Mouse (Mus musculus) right cerebral cortex, adult 2 months (tissue): ENCODE measurements around the gene Gm28048.

Experiments used
- DNase-seq, 2 experiments: peaks; one replicate each; pipeline ENCODE4 v3.0.0; 2021 to 2022; ENCODE audit warnings: low spot score in 2 of 2

The Gm28048 gene

GRCm38 (mm10) chr11:22952668-22953067, 29.2 kb downstream of the Gm28048 start:
- no peak for DNase-seq

GRCm38 (mm10) chr11:22950131-22950530, 31.8 kb downstream of the Gm28048 start:
- no peak for DNase-seq

- DNase-seq, result no peak
Measured at GRCm38 (mm10) chr11:22949101-22949500, 32.8 kb downstream of the Gm28048 start.

DNA sequence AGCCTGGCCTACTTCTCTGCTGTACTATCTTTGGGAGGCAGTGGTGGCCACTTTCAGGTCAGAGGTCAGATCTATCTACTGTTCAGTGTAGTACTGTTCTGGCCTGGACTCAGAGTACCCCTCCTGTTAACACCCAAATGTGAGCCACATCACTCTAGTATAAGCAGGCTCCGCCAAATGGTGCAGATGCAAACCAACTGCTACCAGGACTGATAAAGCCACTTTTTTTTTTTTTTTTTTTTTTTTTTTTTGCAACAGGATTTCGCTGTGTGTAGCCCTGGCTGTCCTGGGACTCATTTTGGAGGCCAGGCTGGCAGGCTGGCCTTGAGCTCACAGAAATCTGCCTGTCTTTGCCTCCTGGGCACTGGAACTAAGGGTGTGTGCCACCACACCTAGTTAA, 42.9 kb downstream of the Gm28048 start:
- DNase-seq, result no peak

- DNase-seq, result no peak
Measured at GRCm38 (mm10) chr11:22937716-22938316, 44.1 kb downstream of the Gm28048 start.

- peak; percentile 44 for DNase-seq
Measured at GRCm38 (mm10) chr11:22936446-22937125, 45.3 kb downstream of the Gm28048 start.

DNA sequence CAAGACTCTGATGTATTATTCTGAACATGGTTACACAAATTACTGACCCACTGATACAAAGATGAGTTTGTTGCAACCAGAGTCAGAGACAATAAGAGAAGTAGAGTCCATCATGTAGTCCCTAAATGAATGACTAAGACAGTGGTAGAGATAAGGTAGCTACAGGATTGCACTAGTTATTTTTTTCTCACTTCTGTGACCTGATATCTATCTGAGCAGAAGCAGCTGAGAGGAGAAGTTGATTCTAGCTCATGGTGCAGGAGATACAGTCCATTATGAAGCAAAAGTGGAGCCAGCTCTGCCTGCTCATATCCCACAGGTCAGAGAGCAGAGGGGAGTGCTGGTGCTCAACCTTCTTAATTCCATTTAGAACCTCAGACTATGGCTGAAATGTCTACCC, 49.7 kb downstream of the Gm28048 start:
- DNase-seq, result no peak

DNA sequence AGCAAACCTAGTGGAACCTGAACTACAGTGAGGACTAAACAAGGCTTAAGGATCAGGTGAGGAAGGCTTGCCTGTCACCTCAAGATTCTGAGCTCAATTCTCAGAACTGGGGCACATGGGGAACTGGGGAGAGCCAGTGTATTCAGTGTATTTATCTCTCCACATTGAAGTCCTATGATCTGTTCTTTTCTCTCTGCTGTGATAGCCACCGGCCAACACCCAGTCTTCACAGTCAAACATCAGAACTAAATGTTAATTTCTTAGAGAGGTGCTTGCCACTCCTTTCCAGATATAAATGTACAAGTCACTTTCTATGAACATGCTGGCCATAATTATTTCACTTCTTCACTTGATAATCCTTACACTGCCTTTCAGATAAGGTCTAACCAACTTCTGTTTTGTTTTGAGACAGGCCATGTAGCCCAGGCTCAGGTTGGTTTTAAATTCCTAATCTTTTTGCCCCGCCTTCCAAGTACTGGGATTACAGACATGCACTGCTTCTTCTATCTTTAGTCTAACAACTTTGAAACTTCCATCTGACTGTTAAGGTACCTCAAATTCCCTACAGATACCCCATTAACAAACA, 50.5 kb downstream of the Gm28048 start:
- DNase-seq, result no peak

GRCm38 (mm10) chr11:22930129-22930528, 51.8 kb downstream of the Gm28048 start:
- DNase-seq, result no peak

GRCm38 (mm10) chr11:22928586-22929169, 53.2 kb downstream of the Gm28048 start:
- no peak for DNase-seq

- DNase-seq, result no peak
Measured at GRCm38 (mm10) chr11:22923606-22924005, 58.3 kb downstream of the Gm28048 start.

- DNase-seq, result no peak
Measured at GRCm38 (mm10) chr11:22922546-22922945, 59.3 kb downstream of the Gm28048 start.

- no peak for DNase-seq
Measured at GRCm38 (mm10) chr11:22919336-22919735, 62.6 kb downstream of the Gm28048 start.

DNA sequence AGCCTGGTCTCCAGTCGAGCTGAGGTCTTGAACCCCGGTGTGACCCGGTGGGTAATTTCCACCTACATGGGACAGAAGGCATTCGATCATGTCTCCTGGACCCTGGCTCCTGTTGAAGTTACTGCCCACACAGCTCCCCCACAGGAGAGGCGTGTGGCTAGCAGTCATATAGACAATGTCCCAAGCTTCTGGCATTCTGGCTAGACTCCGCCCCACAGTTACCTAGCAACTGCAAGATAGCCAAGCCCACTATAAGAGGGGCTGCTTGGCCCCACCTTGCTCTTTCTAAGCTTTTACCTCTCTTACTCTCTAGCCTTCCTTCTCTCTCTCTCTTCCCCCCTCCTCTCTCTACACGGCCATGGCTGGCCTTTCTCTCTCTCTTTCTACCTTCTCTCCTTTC, 64.1 kb downstream of the Gm28048 start:
- DNase-seq, result no peak

DNA sequence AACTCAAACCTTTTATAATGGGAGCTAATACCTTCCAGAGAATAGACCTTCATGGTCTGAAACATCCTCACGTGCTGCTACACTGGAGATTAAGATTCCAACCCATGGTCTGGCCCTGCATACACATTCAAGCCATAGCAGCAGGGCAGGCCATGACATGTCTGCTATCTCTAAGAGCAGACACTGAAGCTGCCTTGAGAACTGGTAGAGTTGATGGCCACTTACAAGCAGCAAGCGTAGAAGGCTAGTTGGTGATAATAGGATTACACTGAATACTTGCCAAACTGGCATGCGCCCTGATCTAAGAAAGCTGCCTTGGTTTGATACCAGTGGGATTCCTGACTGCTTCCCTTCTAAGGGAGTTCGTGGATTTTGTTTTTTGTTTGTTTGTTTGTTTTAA, 68.1 kb downstream of the Gm28048 start:
- DNase-seq, result no peak

- DNase-seq, result no peak
Measured at GRCm38 (mm10) chr11:22911831-22912230, 70.1 kb downstream of the Gm28048 start.

- no peak for DNase-seq
Measured at GRCm38 (mm10) chr11:22906453-22906865, 75.4 kb downstream of the Gm28048 start.

GRCm38 (mm10) chr11:22902923-22903322, 79.0 kb downstream of the Gm28048 start:
- no peak for DNase-seq

DNA sequence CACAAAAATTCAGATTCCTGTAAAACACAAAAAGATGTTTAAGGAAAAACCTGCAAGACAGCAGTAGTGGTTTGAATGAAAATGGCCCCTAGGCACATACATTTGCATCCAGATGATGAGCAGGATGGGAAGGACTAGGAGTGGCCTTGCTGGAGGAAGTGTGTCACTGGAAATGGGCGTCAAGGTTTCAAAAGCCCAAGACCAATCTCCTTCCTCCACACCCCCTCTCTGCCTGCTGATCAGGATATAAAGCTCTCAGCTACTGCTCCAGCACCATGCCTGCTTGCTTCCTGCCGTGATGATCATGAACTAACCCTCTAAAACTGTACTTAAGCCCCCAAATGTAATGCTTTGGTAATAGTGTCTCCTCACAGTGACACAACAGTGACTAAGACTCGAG, 81.8 kb downstream of the Gm28048 start:
- DNase-seq, result no peak

DNA sequence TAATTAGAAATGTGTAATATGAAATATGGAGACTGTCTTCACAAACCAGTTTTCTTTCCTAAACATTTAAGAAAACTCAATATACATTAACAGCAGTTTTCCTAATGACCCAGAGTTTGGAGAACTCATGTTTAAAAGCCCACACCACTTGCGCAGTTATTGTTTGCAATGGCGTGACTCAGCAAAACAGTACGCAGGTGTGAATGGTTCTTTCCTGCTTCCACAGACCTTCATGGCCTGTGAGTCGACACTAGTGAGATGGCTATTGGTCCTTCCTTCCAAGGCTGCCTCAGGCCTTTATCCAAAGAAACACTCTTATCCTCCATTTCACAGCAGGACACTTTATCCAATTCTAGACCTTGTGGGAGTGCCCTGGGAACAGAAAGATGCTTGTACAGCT, 84.2 kb downstream of the Gm28048 start:
- DNase-seq, result no peak

DNA sequence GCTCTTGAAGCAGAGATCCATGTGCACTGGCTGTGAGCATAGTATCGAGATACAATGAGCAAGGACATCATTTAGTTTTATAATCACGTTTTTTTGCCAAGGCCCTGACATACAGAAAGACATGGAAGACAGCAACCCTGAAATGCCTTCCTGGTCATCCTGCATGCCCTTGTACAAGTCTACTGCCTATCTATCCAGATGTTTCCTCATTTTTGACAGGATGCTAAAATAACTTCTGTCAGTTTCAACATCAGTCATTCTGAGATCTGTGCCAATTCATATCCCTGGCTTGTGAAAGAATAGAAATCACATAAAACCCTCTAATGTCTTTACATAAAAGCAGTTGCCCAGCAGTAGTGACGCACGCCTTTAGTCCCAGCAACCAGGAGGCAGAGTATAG, 84.8 kb downstream of the Gm28048 start:
- no peak for DNase-seq

DNA sequence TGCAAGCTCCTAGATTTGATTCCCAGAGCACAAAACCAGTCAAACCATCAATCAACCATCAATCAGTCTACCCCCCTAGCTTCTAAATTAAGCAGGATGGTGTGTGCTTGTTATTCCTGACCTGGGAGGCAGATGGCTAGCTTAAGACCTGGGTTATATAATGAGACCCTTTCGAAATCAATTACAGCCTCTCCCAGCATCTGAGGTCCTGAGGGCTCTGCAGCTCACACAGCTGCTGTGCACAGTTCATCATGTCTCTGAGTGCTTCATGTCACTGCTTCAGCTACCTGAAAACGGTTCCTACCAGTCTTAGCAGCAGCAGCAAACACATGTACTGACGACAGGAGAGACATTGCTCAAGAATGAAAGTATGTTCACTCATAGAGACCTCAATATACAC, 88.8 kb downstream of the Gm28048 start:
- DNase-seq, result no peak

DNA sequence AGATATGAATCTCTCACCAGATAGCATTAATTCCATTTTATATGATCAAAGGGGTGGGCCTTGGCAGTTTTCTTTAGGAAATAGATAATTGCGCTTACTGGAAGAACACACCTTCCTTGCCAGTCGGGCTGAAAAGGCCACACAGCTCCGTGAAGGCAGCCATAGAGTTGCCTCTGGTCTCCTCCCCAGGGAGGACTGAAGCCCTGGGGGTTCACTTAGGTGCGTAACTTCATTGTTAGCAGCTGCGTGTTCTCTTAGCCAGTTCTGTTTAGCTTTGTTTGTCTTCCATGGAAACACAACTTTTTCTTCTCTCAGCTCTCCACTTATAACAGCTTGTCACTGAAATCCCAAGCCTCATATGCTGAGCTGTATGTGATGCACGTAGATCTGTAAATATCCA, 89.4 kb downstream of the Gm28048 start:
- DNase-seq, result no peak
